Mouse (Mus musculus) cortical plate, adult 2 months (tissue): ENCODE results near the gene Nat8f3.
"Not testable (repeated sequence)": the region's sequence is repeated elsewhere in the genome, so short reads cannot be mapped to it uniquely, and the experiment has no call there.

ENCODE experiments used
- CTCF ChIP-seq: fragments of 200-500 bp; IDR thresholded peaks from 2 replicates; pipeline ENCODE4 v1.5.1; 2011; ENCODE audit warnings: mild to moderate bottlenecking, control low read depth, low read length; ENCODE audit not compliant: insufficient read depth; ENCODE audit errors: extremely low read depth
- POLR2A ChIP-seq: fragments of 200-500 bp; IDR thresholded peaks from 2 replicates; pipeline ENCODE4 v1.6.1; 2011; ENCODE audit warnings: mild to moderate bottlenecking, low read length, control low read depth; ENCODE audit not compliant: insufficient read depth; ENCODE audit errors: extremely low read depth

DNA sequence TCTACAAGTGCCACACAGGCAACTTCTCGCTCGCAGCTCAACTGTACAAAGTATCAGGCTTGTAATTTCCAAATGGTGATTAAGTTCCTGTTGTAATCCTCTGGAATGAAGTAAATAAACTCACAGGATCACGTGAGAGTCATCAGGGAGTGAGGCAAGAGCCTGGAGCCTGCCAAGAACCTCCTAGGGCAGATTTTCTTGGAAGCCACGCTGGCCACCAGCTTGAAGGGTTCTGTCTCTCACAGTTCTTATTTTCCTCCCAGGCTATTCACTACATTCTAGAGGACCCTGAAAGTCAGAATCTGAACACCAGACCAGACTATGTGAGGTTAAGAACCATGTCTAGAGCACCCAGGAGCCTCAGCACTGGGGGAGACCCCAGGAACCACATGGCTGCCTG lies 63.6 kb downstream of the Nat8f3 start:
- not testable (repeated sequence) for TF ChIP-seq CTCF, POLR2A
